Mouse (Mus musculus) megakaryocyte, embryonic 14.5 days (primary cell): ENCODE data around the gene Panx2.

Experiments used
- FLI1 ChIP-seq: IDR thresholded peaks from 2 replicates; pipeline ENCODE4 v1.6.1; 2012; ENCODE audit warnings: low read length, inconsistent platforms, mixed read lengths
- GATA1 ChIP-seq: IDR thresholded peaks from 3 replicates; pipeline ENCODE4 v1.6.1; 2012; ENCODE audit warnings: mixed read lengths, low read length, inconsistent platforms, borderline replicate concordance

- TF ChIP-seq GATA1 (no peak), FLI1 (no peak)
These were observed 798 bp upstream of the Panx2 start for GRCm38 (mm10) chr15:89058736-89059135.
